Mouse (Mus musculus): ENCODE results near the gene Podxl. TPM values are rescaled to one million over a fixed set of nuclear protein-coding genes. Genes with fewer than 3 reads are reported as not detected.

Podxl gene
- polyA plus RNA-seq, 1 experiment, result 0.60 TPM

DNA sequence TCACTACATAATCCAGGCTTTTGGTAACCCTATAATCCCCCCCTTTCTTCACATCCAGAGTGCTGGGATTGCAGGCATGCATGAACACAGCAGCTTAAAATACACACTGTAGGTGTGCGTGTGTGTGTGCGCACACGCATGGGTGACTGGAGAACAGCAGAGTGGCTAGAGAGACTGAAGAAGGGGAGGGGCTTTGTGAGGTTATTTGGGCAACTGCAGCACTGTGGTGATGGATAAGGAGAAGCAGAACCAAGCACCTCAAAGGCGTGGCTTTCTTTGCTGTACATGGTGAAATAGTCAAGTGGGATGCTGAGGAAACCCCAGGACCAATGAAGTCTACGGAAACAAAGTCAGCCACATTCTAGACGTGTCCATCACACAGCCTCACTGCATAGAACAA, 23.8 kb downstream of the Podxl start:
- TF ChIP-seq SRF (IDR thresholded peaks at IDR 0.05; ENCODE audit: control insufficient read depth, insufficient read length, low read depth) (no peak), MYOG (IDR thresholded peaks at IDR 0.05; ENCODE audit: control insufficient read depth in 1 of 3, insufficient read depth in 1 of 3, insufficient read length in 2 of 3, low read depth in 2 of 3) (no peak)
- H3K79me2 ChIP-seq (ENCODE audit: control insufficient read depth, insufficient read depth), result no peaks in the 10 kb centered on the region

GRCm38 (mm10) chr6:31538112-31538511, 25.7 kb downstream of the Podxl start:
- TF ChIP-seq MYOD1 (IDR thresholded peaks at IDR 0.05; ENCODE audit: control insufficient read depth in 1 of 3, insufficient read length in 2 of 3, low read depth in 2 of 3) (no peak), SRF (IDR thresholded peaks at IDR 0.05; ENCODE audit: control insufficient read depth, insufficient read length, low read depth) (no peak), POLR2A (IDR thresholded peaks at IDR 0.05; ENCODE audit: insufficient read length, low read depth) (no peak), TCF3 (IDR thresholded peaks at IDR 0.05; ENCODE audit: insufficient read length, low read depth) (no peak), USF1 (IDR thresholded peaks at IDR 0.05; ENCODE audit: low read depth) (no peak), TCF12 (IDR thresholded peaks at IDR 0.05; ENCODE audit: insufficient read depth, poor library complexity, severe bottlenecking) (no peak), POLR2AphosphoS2 (IDR thresholded peaks at IDR 0.05; ENCODE audit: insufficient read length, low read depth) (no peak), MAX (IDR thresholded peaks at IDR 0.05; ENCODE audit: low read depth) (no peak), REST (IDR thresholded peaks at IDR 0.05; ENCODE audit: insufficient read depth, insufficient read length) (no peak), CEBPB (IDR thresholded peaks at IDR 0.05; ENCODE audit: insufficient read depth, poor library complexity, severe bottlenecking) (no peak), E2F4 (IDR thresholded peaks at IDR 0.05; ENCODE audit: insufficient read depth) (no peak), MYOG (IDR thresholded peaks at IDR 0.05; ENCODE audit: control insufficient read depth in 1 of 3, insufficient read depth in 1 of 3, insufficient read length in 2 of 3, low read depth in 2 of 3) (no peak)
- no peaks in the 10 kb centered on the region for H3K27me3 ChIP-seq (ENCODE audit: control insufficient read depth, insufficient read depth, insufficient read length)
- no peak overlapping the region for H3K4me2 ChIP-seq (ENCODE audit: low read depth)
- no peak overlapping the region for H3ac ChIP-seq (ENCODE audit: control insufficient read depth, insufficient read length)
- H3K4me3 ChIP-seq, result no peak overlapping the region
- H3K79me2 ChIP-seq (ENCODE audit: control insufficient read depth, insufficient read depth), result no peaks in the 10 kb centered on the region
- no peaks in the 10 kb centered on the region for H3K36me3 ChIP-seq (ENCODE audit: control insufficient read depth, insufficient read depth)

More for the DNA sequence above, 23.8 kb downstream of the Podxl start:
- Histone ChIP-seq H3K4me2 (ENCODE audit: low read depth) (no peak overlapping the region), H3K4me3 (no peak overlapping the region), H3K36me3 (ENCODE audit: control insufficient read depth, insufficient read depth) (no peaks in the 10 kb centered on the region), H3ac (ENCODE audit: control insufficient read depth, insufficient read length) (no peak overlapping the region), H3K27me3 (ENCODE audit: control insufficient read depth, insufficient read depth, insufficient read length) (no peaks in the 10 kb centered on the region)

GRCm38 (mm10) chr6:31537193-31537592, 26.6 kb downstream of the Podxl start:
- no peak overlapping the region for H3ac ChIP-seq (ENCODE audit: control insufficient read depth, insufficient read length)
- no peaks in the 10 kb centered on the region for H3K27me3 ChIP-seq (ENCODE audit: control insufficient read depth, insufficient read depth, insufficient read length)
- no peaks in the 10 kb centered on the region for H3K36me3 ChIP-seq (ENCODE audit: control insufficient read depth, insufficient read depth)
- TF ChIP-seq POLR2A (IDR thresholded peaks at IDR 0.05; ENCODE audit: insufficient read length, low read depth) (no peak), USF1 (IDR thresholded peaks at IDR 0.05; ENCODE audit: low read depth) (no peak), TCF3 (IDR thresholded peaks at IDR 0.05; ENCODE audit: insufficient read length, low read depth) (no peak), POLR2AphosphoS2 (IDR thresholded peaks at IDR 0.05; ENCODE audit: insufficient read length, low read depth) (no peak), MAX (IDR thresholded peaks at IDR 0.05; ENCODE audit: low read depth) (no peak), MYOG (IDR thresholded peaks at IDR 0.05; ENCODE audit: control insufficient read depth in 1 of 3, insufficient read depth in 1 of 3, insufficient read length in 2 of 3, low read depth in 2 of 3) (no peak), CEBPB (IDR thresholded peaks at IDR 0.05; ENCODE audit: insufficient read depth, poor library complexity, severe bottlenecking) (no peak), E2F4 (IDR thresholded peaks at IDR 0.05; ENCODE audit: insufficient read depth) (no peak)
- H3K4me2 ChIP-seq (ENCODE audit: low read depth), result no peak overlapping the region
- H3K79me2 ChIP-seq (ENCODE audit: control insufficient read depth, insufficient read depth), result no peaks in the 10 kb centered on the region
- H3K4me3 ChIP-seq, result no peak overlapping the region

DNA sequence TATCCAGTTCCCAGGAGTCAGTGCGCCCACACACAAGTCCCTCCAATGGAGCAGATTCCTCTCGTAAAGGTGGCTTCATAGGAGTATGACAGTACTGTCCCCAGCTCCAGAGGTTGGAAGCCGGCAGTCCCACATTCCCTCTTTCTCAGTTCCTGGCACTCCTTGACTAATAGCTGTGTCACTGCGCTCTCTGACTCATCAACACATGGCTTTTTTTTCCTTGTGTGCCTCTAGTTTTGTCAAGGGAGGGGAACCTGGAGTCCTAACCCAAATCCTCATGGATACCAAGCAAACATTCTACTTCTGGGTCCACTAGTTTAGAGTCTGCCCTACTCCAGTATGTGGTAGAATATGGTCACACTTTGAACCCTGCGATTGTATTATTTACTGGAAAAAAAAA, 29.1 kb downstream of the Podxl start:
- H3ac ChIP-seq (ENCODE audit: control insufficient read depth, insufficient read length), result no peak overlapping the region
- H3K4me3 ChIP-seq, result no peak overlapping the region
- TF ChIP-seq POLR2AphosphoS2 (IDR thresholded peaks at IDR 0.05; ENCODE audit: insufficient read length, low read depth) (no peak), REST (IDR thresholded peaks at IDR 0.05; ENCODE audit: insufficient read depth, insufficient read length) (no peak), MAX (IDR thresholded peaks at IDR 0.05; ENCODE audit: low read depth) (no peak)
- no peaks in the 10 kb centered on the region for H3K27me3 ChIP-seq (ENCODE audit: control insufficient read depth, insufficient read depth, insufficient read length)
- no peaks in the 10 kb centered on the region for H3K36me3 ChIP-seq (ENCODE audit: control insufficient read depth, insufficient read depth)
- H3K4me2 ChIP-seq (ENCODE audit: low read depth), result no peak overlapping the region
- no peaks in the 10 kb centered on the region for H3K79me2 ChIP-seq (ENCODE audit: control insufficient read depth, insufficient read depth)

GRCm38 (mm10) chr6:31531880-31532279, 31.9 kb downstream of the Podxl start:
- no peaks in the 10 kb centered on the region for H3K27me3 ChIP-seq (ENCODE audit: control insufficient read depth, insufficient read depth, insufficient read length)
- H3K36me3 ChIP-seq (ENCODE audit: control insufficient read depth, insufficient read depth), result no peaks in the 10 kb centered on the region
- no peak overlapping the region for H3K4me3 ChIP-seq
- TF ChIP-seq TCF12 (IDR thresholded peaks at IDR 0.05; ENCODE audit: insufficient read depth, poor library complexity, severe bottlenecking), result no peak
- no peak for TF ChIP-seq MYOD1 (IDR thresholded peaks at IDR 0.05; ENCODE audit: control insufficient read depth in 1 of 3, insufficient read length in 2 of 3, low read depth in 2 of 3)
- no peak for TF ChIP-seq SRF (IDR thresholded peaks at IDR 0.05; ENCODE audit: control insufficient read depth, insufficient read length, low read depth)
- TF ChIP-seq REST (IDR thresholded peaks at IDR 0.05; ENCODE audit: insufficient read depth, insufficient read length), result no peak
- TF ChIP-seq MAX (IDR thresholded peaks at IDR 0.05; ENCODE audit: low read depth), result no peak
- no peak for TF ChIP-seq CEBPB (IDR thresholded peaks at IDR 0.05; ENCODE audit: insufficient read depth, poor library complexity, severe bottlenecking)
- no peak for TF ChIP-seq POLR2A (IDR thresholded peaks at IDR 0.05; ENCODE audit: insufficient read length, low read depth)
- TF ChIP-seq E2F4 (IDR thresholded peaks at IDR 0.05; ENCODE audit: insufficient read depth), result no peak
- TF ChIP-seq USF1 (IDR thresholded peaks at IDR 0.05; ENCODE audit: low read depth), result no peak
- no peak for TF ChIP-seq POLR2AphosphoS2 (IDR thresholded peaks at IDR 0.05; ENCODE audit: insufficient read length, low read depth)
- H3ac ChIP-seq (ENCODE audit: control insufficient read depth, insufficient read length), result no peak overlapping the region
- no peaks in the 10 kb centered on the region for H3K79me2 ChIP-seq (ENCODE audit: control insufficient read depth, insufficient read depth)
- H3K4me2 ChIP-seq (ENCODE audit: low read depth), result no peak overlapping the region
